Mouse (Mus musculus): ENCODE results near the gene Lrrc8e.

- no peak for TF ChIP-seq CTCF (IDR thresholded peaks at IDR 0.05; ENCODE audit: control insufficient read depth, insufficient read depth, insufficient read length)
- TF ChIP-seq USF1 (IDR thresholded peaks at IDR 0.05; ENCODE audit: low read depth): no peak
- TF ChIP-seq FOSL1 (IDR thresholded peaks at IDR 0.05; ENCODE audit: insufficient read depth, low read length, poor library complexity, severe bottlenecking): no peak
- no peak for TF ChIP-seq MYOG (IDR thresholded peaks at IDR 0.05; ENCODE audit: control insufficient read depth, extremely low read depth, insufficient read length)
Measured at GRCm38 (mm10) chr8:4183409-4183808, 43.2 kb upstream of the Lrrc8e start.

All from C2C12 (cell line).